Mouse (Mus musculus) urinary bladder, adult 18-20 months (tissue): ENCODE measurements around the gene Zfp804b.
"Not testable (repeated sequence)": the region's sequence is repeated elsewhere in the genome, so short reads cannot be mapped to it uniquely, and the experiment has no call there.

ENCODE experiments used
- DNase-seq, 2 experiments: peaks; one replicate each; pipeline ENCODE4 v3.0.0; 2022; ENCODE audit warnings: low spot score in 2 of 2, mixed read lengths in 2 of 2

Gene Zfp804b

GRCm38 (mm10) chr5:7344145-7345010 lies at the start of gene Zfp804b:
Gene Zfp804b, minus strand, starts transcription at chr5:7344756.
- peak; percentile 0 to 8 for DNase-seq

DNA sequence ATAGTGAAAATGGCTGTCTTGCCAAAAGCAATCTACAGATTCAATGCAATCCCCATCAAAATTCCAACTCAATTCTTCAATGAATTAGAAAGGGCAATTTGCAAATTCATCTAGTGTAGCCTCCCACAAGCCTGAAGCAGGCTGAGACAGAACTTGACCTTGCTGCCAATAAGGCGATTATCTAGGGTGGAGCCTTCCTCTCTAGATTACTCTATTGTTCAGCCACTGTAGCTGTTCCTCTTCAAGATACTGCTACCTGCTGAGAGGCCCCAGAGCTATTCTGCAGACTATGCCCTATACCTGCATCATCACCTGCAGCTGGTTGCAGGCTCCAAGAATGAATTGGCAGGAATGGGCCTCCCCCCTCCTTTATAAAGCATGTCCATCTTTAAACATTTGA lies 20.1 kb upstream of the Zfp804b start:
- DNase-seq, result not testable (repeated sequence)

DNA sequence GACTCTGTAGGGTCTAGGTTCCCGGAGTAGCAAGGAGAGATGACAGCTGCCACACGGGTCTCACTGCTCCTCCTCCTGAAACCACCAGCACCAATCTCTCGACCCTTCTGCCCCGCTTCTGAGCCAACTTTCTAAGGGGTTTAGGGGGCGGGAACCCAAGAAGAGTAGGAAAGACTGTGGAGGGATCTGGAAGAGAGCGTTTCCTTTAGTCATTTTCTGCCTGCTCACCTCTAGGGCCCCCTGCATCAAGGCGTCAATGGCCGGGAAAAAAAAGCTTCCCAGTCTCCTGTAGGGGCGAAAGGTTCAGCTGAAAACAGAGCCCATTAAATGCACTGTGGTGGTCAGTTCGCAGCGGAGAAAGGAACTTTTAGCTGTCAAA lies 444 bp upstream of the Zfp804b start:
- DNase-seq, result no peak

DNA sequence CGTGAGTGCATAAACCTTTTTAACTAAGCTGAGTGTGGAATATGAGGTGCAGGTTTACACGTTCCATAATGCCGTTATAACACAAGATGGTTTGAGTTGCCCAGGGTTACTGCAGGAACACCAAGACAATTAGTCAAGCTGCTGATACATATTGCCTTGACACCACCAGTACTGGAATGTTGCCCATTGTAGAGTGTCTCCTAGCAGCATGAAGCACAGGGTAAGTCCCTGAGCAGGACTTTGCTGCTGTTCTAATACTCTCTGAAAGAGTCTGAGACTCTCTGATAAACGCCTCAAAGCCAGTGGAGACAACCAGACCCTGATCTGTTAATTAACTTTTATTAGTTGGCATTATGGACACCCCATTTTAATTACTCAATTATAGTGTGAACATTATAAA lies 19.0 kb downstream of the Zfp804b start:
- no peak for DNase-seq

DNA sequence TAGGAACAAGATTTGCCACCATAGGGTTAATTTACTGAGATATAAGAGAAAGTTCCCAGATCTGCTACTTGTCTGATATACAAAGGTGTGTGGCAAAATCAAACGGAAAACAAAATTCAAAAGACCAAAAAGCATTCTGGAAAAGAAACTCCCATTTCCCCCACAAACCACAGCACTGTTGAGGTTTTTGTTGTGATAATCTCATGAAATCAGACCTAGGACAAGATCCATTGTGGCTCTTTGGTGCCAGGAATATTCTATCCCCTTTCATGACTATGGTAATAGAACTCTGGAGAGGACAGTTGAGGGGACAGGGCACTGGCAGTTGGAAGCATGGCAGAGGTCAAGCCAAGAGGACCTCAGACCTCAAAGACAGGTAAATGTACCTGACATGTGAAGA lies 40.7 kb downstream of the Zfp804b start, which contains the start of gene Tex47:
TSS of gene Tex47 (plus strand) at position 301 of the 400 bp plus-strand sequence.
- no peak for DNase-seq

- DNase-seq, result no peak
These were observed 41.6 kb downstream of the Zfp804b start for GRCm38 (mm10) chr5:7302969-7303368.

DNA sequence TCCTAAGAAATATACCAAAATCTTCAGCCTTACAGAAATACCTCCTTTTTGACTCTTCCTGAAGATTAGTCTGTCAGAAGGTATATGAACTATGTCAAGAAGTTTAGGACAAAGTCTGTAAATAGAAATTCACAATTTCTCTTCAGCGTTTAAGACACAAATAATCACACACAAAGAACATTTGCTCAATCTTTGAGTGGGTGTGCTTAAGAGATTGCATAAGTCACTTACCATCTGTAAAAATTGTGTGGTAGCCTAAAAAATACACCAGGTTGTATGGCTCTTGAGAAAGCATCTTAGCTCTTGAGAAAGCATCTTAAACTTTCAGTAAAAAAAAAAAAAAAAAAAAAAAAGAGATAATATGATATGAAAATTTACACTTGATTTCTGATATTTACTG lies 60.2 kb downstream of the Zfp804b start:
- DNase-seq, result no peak

GRCm38 (mm10) chr5:7276659-7277455 lies 67.7 kb downstream of the Zfp804b start:
- DNase-seq, result no peak

DNA sequence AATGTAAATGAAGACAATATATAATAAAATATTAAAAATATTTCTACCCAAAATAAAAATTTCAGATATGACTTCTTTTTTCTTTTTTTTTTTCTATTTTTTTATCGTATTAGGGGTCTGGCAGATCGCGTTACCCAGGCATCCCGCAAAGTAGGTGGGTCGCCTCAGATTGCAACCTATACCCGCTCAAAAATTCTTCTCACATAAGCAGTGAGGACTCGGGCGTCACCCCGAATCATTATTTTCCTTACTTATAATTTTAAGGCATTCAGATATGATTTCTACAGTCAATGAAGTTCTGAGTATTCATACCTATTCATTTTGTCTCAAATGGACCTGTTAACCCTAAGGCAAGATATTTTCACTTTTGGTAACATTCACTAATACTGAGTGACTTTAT lies 167.0 kb downstream of the Zfp804b start:
- no peak for DNase-seq

- no peak for DNase-seq
These were observed 204.9 kb downstream of the Zfp804b start for GRCm38 (mm10) chr5:7139658-7140057.

- no peak for DNase-seq
These were observed 242.2 kb downstream of the Zfp804b start for GRCm38 (mm10) chr5:7102387-7102786.

GRCm38 (mm10) chr5:7073936-7074631 lies 270.5 kb downstream of the Zfp804b start:
- no peak for DNase-seq

- no peak for DNase-seq
These were observed 337.1 kb downstream of the Zfp804b start for GRCm38 (mm10) chr5:7007468-7007867.

DNA sequence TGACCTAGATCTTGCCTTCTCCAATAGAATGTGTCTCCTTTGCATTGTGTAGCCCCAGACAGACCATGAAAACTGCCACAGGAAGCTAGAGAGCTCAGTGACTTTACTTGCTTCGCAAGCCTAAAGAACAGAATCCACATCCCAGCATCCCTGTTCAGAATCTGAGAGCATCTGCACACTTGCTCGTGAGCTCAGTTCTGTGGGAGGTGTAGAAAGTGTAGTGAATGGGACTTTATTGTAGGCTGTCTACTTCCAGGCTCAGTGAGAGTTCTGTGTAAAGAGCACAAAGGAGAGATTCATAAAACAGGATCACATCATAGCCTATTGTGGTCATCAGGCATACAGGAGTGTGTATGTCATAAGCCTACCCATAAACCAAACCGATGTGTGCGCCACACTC lies 360.6 kb downstream of the Zfp804b start:
- no peak for DNase-seq

- no peak for DNase-seq
These were observed 409.7 kb downstream of the Zfp804b start for GRCm38 (mm10) chr5:6934837-6935236.

- no peak for DNase-seq
These were observed 433.3 kb downstream of the Zfp804b start for GRCm38 (mm10) chr5:6911290-6911689.

GRCm38 (mm10) chr5:6881396-6881795 lies 463.2 kb downstream of the Zfp804b start:
- no peak for DNase-seq

DNA sequence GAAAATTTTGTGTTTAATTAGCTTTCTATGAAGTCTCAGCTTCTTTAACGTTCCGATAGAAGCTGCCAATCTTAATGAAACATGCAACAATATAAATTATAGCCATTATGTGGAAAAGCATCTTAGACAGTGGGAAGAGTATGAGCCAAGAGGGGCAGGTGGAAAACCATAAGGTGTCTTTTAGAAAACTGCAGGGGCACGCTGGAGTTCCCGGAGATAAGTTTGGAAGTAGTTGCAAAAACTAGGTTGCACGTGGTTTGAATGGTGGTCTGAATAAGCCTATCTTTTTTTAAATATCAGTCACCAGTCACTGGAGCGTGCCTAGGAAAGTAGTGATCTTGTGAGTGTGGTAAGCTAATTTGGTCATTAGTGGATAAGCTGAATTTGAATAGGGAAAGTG lies 473.0 kb downstream of the Zfp804b start:
- DNase-seq, result no peak

GRCm38 (mm10) chr5:6870970-6871369 lies 473.6 kb downstream of the Zfp804b start:
- no peak for DNase-seq

DNA sequence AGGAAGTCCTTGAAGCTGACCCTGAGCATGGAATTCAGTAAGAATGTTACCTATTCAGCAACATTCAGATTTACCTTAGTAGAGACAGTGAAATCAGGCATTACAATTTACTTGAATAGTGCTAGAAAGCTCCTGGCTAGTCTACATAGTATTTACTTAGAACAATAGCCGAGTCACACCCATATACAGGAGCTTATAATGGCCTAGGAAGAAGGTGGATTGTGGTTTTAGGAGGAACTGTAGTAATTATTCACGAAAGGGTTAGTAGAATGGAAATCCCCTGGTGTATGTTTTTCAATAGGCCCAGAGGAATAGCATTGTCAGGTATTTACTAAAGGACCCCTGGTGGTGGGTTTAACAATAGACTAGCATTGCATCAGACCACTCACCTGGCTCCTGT lies 549.2 kb downstream of the Zfp804b start:
- no peak for DNase-seq

GRCm38 (mm10) chr5:6769357-6769892 lies 575.1 kb downstream of the Zfp804b start:
- DNase-seq, result no peak
